Mouse (Mus musculus) testis, adult 2 months (tissue): Measurements from ENCODE around the gene Mettl16.

Experiments
- CTCF ChIP-seq: fragments of 200-500 bp; IDR thresholded peaks from 2 replicates; pipeline ENCODE4 v1.5.1; 2012; ENCODE audit warnings: low read depth, mild to moderate bottlenecking, inconsistent platforms, low read length, moderate library complexity; ENCODE audit not compliant: control insufficient read depth, insufficient read depth, insufficient replicate concordance
- POLR2A ChIP-seq: fragments of 200-500 bp; IDR thresholded peaks from 2 replicates; pipeline ENCODE4 v1.6.1; 2012; ENCODE audit warnings: low read depth, mild to moderate bottlenecking, inconsistent platforms, low read length, moderate library complexity; ENCODE audit not compliant: control insufficient read depth

DNA sequence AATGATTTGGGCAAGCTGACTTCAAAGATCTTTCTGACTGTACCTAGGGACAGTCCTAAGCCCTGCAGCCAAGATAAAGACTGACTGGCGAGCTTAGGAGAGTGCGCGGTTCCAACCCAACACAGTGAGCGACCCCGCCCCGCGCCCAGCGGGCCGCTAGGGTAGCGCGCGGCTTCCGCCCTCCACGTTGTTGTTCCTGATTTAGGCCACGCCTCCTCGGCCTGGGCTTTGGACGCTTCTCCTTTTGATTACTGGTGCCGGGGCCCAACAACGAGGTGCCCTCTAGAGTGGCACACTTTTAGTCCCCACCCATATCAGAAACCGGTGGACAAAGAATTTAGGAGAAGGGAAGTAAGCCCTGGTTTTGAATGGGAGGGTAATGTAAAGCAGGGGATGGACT, 59.2 kb downstream of the Mettl16 start:
- TF ChIP-seq POLR2A (no peak; the same call in 1 of the 2 replicates), CTCF (no peak)
